Mouse (Mus musculus): ENCODE data around the gene Unc45b. TPM values are rescaled to one million over a fixed set of nuclear protein-coding genes. Genes with fewer than 3 reads are reported as not detected.
"Not testable (repeated sequence)": the region's sequence is repeated elsewhere in the genome, so short reads cannot be mapped to it uniquely, and the experiment has no call there.

Gene Unc45b
- polyA plus RNA-seq, 1 experiment from 2014 or later = 1.4 TPM

DNA sequence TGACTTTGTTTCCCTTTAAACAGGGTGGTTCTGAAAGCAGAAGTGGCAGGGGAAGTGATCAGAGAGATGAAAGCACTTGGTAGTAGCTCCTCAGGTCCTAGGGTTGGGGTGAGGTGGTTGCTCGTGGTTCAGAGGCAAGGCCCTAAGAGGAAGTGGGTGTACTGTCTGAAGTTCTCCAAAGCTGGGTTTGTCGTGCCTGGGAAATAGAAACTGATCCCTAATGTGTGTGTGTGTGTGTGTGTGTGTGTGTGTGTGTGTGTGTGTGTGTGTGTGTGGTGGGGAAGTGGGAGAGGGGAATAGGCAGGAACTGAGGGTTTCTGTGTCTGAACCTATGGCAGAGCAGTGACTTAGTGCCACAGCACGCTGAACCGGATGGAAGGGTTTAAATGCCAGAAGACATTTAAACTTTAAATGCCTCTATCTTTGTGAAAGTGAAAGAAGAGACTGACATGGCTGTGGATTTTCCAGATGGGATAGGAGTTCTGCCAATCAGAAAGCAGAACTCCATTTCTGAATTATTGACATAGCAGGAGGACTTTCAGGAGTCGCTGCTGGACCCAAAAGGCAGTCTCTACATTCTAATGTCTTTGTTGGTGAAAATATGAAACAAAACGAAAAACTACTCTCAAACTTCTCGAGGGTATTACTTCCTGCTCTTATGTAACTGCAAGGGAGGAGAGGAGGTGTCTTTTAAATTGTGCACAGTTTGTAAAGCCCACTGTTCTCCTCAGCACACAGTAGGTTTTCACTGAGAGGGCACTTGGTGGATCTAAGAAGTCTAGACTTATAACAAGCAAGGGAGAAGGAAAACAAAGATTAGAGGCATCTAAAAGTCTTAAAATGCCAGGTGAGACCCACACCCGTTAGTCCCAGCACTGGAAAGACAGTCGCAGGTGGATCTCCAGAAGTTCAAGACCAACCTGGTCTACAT, 42.5 kb downstream of the Unc45b start:
- H3K9ac ChIP-seq = no peak overlapping the region
- peaks cover 49% of the 10 kb centered on the region for H3K27me3 ChIP-seq
- H3K4me1 ChIP-seq = 0 out of 2 replicates have a peak, but pooled peaks cover 3% of the 10 kb centered on the region
- 69% methylated on average over 9 of the region's 9 CpGs for whole genome bisulfite sequencing
- ATAC-seq (ENCODE audit: low FRiP score) = no peak
- no peaks in the 10 kb centered on the region for H3K9me3 ChIP-seq (replicated peaks)
- H3K27ac ChIP-seq = no peak overlapping the region
- no peak overlapping the region for H3K4me2 ChIP-seq (replicated peaks)
- no peaks in the 10 kb centered on the region for H3K36me3 ChIP-seq
- no peak overlapping the region for H3K4me3 ChIP-seq

DNA sequence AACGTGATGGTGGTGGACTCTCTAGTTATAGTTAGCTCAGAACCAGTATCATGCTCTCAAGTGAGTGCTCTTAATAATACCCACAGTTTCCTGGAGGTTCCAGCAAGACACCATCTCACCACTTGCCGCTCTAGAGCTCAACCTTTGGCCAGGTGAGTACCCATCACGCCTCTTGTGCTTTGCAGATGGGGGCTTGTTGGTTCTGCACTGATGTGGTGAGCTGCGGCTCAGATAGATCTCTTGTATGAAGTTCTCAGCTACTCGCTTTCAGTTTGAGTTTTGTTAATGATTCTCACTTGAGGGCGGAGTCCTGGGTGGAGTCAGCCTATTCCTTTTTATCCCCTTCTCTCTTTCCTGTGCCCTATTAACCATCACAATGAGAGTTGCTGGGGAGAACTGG, 44.3 kb downstream of the Unc45b start:
- Histone ChIP-seq H3K36me3 (no peaks in the 10 kb centered on the region), H3K9me3 (replicated peaks) (no peaks in the 10 kb centered on the region), H3K4me2 (replicated peaks) (no peak overlapping the region), H3K4me3 (no peak overlapping the region), H3K9ac (no peak overlapping the region), H3K27me3 (peaks cover 45% of the 10 kb centered on the region), H3K4me1 (0 out of 2 replicates have a peak, but pooled peaks cover 3% of the 10 kb centered on the region), H3K27ac (no peak overlapping the region)
- ATAC-seq (ENCODE audit: low FRiP score) = no peak
- 71% methylated on average over 6 of the region's 6 CpGs for WGBS

DNA sequence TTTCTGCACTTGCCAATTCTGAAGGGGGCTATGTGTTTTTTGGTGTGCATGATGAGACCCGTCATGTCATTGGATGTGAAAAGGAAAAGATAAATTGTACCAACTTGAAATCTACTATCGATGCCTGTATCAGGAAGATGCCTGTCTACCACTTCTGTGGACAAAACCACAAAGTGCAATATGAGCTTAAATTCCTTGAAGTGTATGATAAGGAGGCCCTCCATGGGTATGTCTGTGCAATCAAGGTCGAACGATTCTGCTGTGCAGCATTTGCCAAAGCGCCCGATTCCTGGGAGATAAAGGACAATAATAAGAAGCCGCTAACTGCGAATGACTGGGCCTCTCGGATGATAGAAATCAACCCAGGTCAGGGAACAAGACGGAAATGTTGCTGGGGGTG, 46.6 kb downstream of the Unc45b start:
- no peak overlapping the region for H3K27ac ChIP-seq
- H3K27me3 ChIP-seq = peaks cover 25% of the 10 kb centered on the region
- no peaks in the 10 kb centered on the region for H3K9me3 ChIP-seq (replicated peaks)
- no peak overlapping the region for H3K4me2 ChIP-seq (replicated peaks)
- no peaks in the 10 kb centered on the region for H3K36me3 ChIP-seq
- H3K4me3 ChIP-seq = no peak overlapping the region
- 76% methylated on average over 10 of the region's 10 CpGs for WGBS
- 0 out of 2 replicates have a peak, but pooled peaks cover under 1% of the 10 kb centered on the region for H3K4me1 ChIP-seq
- ATAC-seq (ENCODE audit: low FRiP score) = no peak
- no peak overlapping the region for H3K9ac ChIP-seq

DNA sequence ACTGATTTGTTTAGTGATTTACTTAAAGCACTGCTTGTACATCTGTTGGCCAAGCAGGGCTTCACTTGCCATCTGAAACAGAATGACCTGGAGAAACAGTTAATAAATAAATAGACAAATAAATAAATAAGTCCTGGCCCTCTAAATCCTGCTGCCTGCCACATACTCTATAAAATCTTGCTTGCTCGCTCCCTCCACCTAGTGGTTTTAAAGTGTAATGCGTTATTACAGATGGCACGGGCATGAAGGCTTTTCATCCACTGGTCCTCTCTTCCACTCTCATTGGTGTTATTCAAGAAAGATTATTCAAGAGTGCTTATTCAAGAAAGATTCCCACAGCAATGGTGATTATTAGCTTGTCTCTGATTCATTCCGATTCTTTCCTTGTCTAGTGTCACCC, 49.3 kb downstream of the Unc45b start:
- no peaks in the 10 kb centered on the region for H3K9me3 ChIP-seq (replicated peaks)
- H3K4me2 ChIP-seq (replicated peaks) = no peak overlapping the region
- no peak for ATAC-seq (ENCODE audit: low FRiP score)
- no peaks in the 10 kb centered on the region for H3K4me1 ChIP-seq
- WGBS = 21% methylated on average over 4 of the region's 4 CpGs
- no peaks in the 10 kb centered on the region for H3K36me3 ChIP-seq
- peaks cover 3% of the 10 kb centered on the region; the same call in 1 of the 2 replicates for H3K27me3 ChIP-seq
- no peak overlapping the region for H3K27ac ChIP-seq
- no peak overlapping the region for H3K4me3 ChIP-seq
- no peak overlapping the region for H3K9ac ChIP-seq

DNA sequence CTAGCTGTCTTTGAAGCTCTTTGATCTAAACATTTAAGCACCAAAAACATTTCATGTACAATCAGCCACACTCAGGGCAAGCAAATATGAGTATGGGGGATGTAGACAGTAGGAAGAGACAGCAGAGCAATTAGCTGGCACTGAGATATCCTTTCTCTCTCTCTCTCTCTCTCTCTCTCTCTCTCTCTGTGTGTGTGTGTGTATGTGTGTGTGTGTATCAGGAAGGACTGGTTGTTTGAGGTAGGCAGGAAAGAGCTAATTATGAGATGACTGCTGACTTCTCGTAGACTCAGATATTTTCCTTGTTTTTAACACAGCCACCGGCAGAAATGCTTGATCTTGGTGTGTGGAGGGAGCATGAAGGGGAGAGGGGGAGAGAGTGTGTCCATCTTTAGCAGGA, 51.4 kb downstream of the Unc45b start:
- Histone ChIP-seq H3K36me3 (no peaks in the 10 kb centered on the region), H3K4me3 (no peak overlapping the region), H3K9me3 (replicated peaks) (no peaks in the 10 kb centered on the region), H3K27me3 (peaks cover 3% of the 10 kb centered on the region; the same call in 1 of the 2 replicates), H3K9ac (no peak overlapping the region), H3K4me2 (replicated peaks) (no peak overlapping the region), H3K27ac (no peak overlapping the region), H3K4me1 (no peaks in the 10 kb centered on the region)
- no peak for ATAC-seq (ENCODE audit: low FRiP score)
- WGBS = 82% methylated on average over 2 of the region's 2 CpGs

DNA sequence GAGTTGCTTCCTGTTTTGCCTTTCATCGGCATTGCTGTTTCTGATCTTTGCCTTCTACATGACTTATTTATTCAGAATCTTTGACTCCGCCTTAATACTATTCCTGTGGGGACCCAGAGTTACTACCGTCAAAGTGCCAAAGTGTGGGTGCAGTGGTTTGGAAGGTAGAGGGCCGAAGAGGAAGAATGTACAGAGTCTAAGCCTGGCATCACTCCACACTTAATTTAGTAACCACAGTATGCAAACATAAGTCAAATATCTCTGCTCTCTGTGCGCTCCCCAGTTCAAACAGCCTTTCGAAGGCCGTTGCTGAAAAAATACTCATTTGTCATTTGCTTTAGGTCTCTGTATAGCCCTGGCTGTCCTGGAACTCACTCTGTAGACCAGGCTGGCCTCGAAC, 51.9 kb downstream of the Unc45b start:
- no peaks in the 10 kb centered on the region for H3K9me3 ChIP-seq (replicated peaks)
- H3K4me3 ChIP-seq = no peak overlapping the region
- no peak overlapping the region for H3K9ac ChIP-seq
- no peak for ATAC-seq (ENCODE audit: low FRiP score)
- H3K27ac ChIP-seq = no peak overlapping the region
- H3K4me2 ChIP-seq (replicated peaks) = no peak overlapping the region
- no peaks in the 10 kb centered on the region for H3K4me1 ChIP-seq
- H3K27me3 ChIP-seq = peaks cover 3% of the 10 kb centered on the region; the same call in 1 of the 2 replicates
- 90% methylated on average over 8 of the region's 8 CpGs for WGBS
- no peaks in the 10 kb centered on the region for H3K36me3 ChIP-seq

DNA sequence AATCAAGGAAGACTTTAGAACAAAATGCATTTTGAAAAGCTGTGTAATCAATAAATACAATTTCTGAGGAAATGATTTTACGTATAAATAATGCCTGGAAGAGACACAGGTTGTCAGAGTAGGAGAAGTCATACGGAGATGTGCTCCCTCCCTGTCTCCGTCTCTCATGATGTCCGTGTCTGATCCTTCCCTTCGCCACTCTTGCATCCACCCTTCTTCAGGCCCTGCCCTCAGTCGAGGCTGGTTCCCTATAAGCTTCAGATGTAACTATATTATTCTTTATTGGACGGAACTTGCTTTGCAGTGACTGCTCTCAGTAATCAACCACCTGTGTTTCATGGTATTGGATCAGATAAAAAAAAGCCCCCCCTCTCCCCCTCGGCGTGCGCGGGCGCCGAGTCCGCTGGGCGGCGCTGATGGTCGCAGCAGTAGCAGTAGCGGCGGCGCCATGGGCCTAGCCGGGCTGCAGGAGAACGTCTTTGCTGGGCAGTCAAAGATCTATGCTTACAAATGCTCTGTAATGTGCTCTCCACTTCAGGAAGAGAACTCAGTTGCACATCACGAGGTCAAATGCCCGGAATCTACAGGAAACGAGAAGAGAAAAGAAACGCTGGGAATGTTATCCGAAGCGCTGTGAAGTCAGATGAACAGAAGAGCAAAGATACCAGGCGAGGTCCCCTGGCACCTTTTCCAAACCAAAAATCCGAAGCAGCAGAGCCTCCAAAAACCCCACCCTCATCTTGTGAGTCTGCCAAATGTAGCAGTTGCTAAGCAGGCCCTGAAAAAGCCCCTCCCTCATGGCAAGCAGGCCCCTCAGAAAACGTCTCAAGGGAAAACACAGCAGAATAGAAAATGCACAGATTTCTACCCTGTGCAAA, 60.6 kb downstream of the Unc45b start:
- no peak for ATAC-seq (ENCODE audit: low FRiP score)
- WGBS = 9% methylated on average over 31 of the region's 31 CpGs

DNA sequence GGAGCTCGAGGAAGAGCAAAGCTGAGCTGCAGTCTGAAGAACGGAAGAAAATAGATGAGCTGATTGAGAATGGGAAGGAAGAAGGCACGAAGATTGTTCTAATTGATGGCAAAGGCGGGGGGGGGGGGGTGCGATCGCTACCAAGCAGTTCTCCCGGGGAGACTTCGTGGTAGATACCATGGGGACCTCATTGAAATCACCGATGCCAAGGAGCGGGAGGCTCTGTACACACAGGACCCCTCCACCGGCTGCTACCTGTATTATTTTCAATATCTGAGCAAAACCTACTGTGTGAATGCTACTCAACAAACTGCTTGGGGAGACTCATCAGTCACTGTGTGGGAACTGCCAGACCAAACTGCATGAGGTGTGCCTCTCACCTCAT, 61.2 kb downstream of the Unc45b start:
- peak overlapping the region; percentile 50 for H3K4me2 ChIP-seq (replicated peaks)
- H3K9ac ChIP-seq = no peak overlapping the region
- ATAC-seq (ENCODE audit: low FRiP score) = no peak
- H3K9me3 ChIP-seq (replicated peaks) = no peaks in the 10 kb centered on the region
- peaks cover 5% of the 10 kb centered on the region; the same call in 1 of the 2 replicates for H3K4me1 ChIP-seq
- H3K27ac ChIP-seq = no peak overlapping the region
- H3K27me3 ChIP-seq = no peaks in the 10 kb centered on the region
- WGBS = 72% methylated on average over 9 of the region's 11 CpGs
- no peak overlapping the region for H3K4me3 ChIP-seq
- H3K36me3 ChIP-seq = no peaks in the 10 kb centered on the region

More for the DNA sequence above, 60.6 kb downstream of the Unc45b start:
- Histone ChIP-seq H3K27me3 (no peaks in the 10 kb centered on the region), H3K36me3 (no peaks in the 10 kb centered on the region), H3K9me3 (replicated peaks) (no peaks in the 10 kb centered on the region), H3K4me3 (peak overlapping the region; percentile 25), H3K27ac (no peak overlapping the region), H3K9ac (no peak overlapping the region), H3K4me2 (replicated peaks) (peak overlapping the region; percentile 50), H3K4me1 (peaks cover 5% of the 10 kb centered on the region; the same call in 1 of the 2 replicates)

DNA sequence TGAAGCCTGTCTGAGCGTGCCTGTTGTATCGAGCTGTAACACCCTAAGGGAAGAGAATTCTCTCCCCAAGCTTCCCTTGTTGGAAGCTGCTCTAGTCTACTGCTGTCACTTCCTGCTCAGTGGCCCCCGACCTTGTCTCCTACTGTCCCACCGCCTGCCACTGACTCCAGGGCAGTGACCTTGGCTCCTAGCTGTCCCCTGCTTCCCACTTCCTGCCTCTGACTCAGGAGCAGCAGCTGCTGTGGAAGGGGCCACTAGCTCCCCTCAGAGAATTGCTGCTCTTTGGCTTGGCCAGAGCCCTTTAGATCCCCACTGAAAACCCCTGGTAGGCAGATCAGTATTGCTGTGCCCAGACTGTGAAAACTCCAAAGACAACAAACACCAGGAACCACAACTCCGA, 63.6 kb downstream of the Unc45b start:
- no peaks in the 10 kb centered on the region for H3K9me3 ChIP-seq (replicated peaks)
- H3K4me1 ChIP-seq = peaks cover 5% of the 10 kb centered on the region; the same call in 1 of the 2 replicates
- H3K27me3 ChIP-seq = no peaks in the 10 kb centered on the region
- H3K4me3 ChIP-seq = no peak overlapping the region
- no peaks in the 10 kb centered on the region for H3K36me3 ChIP-seq
- no peak overlapping the region for H3K4me2 ChIP-seq (replicated peaks)
- no peak for ATAC-seq (ENCODE audit: low FRiP score)
- H3K9ac ChIP-seq = no peak overlapping the region
- no peak overlapping the region for H3K27ac ChIP-seq
- WGBS = 47% methylated on average over 5 of the region's 5 CpGs

DNA sequence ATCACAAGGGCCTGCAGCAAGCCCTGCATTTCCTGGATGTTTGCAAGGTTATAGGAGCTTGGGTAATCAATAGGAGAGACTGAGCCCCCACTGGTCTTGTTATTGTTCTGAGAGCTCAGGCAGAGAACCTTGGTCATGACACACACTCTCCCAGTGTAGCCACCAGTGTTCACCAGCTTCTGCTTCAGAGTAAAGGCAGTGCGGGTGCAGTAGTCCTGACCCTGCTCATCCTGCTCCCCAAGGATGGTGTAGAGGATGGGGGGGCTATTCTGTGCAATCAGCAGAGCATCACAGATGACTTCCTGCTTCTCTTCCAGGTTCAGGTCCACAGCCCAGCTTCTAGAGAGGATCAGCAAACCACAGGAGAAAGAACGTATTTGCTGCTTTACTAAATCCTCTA, 72.1 kb downstream of the Unc45b start:
- not testable (repeated sequence) for ATAC-seq (ENCODE audit: low FRiP score); H3K4me1 ChIP-seq; H3K27ac ChIP-seq; H3K4me3 ChIP-seq; H3K9ac ChIP-seq; H3K27me3 ChIP-seq; H3K4me2 ChIP-seq (replicated peaks); H3K9me3 ChIP-seq (replicated peaks); H3K36me3 ChIP-seq
- 90% methylated on average over 2 of the region's 2 CpGs for WGBS

DNA sequence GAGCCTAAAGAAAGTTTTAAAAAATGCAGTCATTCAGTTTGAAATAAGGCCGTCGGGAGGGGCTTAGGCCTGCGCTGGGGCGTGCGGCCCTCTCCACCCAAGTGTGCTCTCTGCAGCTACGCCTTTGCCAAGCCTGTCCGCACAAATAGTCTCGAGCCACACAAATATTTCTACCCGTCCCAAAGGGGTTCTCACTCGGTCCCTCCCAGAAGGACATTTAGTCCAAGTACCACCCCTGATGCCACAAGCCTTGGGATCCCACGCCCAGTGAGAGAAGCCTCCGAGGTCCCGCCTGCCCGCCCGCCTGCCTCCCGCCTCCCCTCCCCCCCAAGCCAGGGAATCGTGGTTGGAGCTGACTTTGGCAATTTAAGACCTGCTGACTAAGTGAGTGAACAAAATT, 72.8 kb downstream of the Unc45b start:
- no peak overlapping the region for H3K4me2 ChIP-seq (replicated peaks)
- no peak overlapping the region for H3K27ac ChIP-seq
- no peak overlapping the region for H3K9ac ChIP-seq
- no peaks in the 10 kb centered on the region for H3K27me3 ChIP-seq
- 86% methylated on average over 17 of the region's 17 CpGs for WGBS
- ATAC-seq (ENCODE audit: low FRiP score) = no peak
- no peaks in the 10 kb centered on the region for H3K9me3 ChIP-seq (replicated peaks)
- H3K4me3 ChIP-seq = no peak overlapping the region
- H3K36me3 ChIP-seq = no peaks in the 10 kb centered on the region
- H3K4me1 ChIP-seq = no peaks in the 10 kb centered on the region

DNA sequence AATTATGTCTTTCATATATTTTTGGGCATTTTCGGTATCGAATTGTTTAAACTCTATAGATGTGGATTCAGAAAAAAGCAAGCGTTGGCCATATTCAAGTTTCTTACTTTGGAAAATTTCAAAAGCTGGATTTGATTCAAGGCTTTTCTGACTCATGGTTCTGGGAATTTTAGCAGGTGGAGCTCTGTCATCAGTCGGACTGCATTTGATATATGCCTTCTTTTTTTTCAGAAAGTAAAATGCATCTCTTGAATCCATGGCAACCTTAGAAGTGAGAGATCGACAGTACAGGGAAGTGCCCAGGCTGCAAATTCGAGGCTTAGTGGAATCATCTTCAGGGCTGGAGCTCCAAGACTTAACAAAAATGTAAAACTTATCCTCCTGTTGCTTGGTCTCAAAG, 77.3 kb downstream of the Unc45b start:
- Histone ChIP-seq H3K9ac (no peak overlapping the region), H3K4me1 (peaks cover 11% of the 10 kb centered on the region), H3K4me3 (no peak overlapping the region), H3K27ac (no peak overlapping the region), H3K4me2 (replicated peaks) (no peak overlapping the region), H3K36me3 (no peaks in the 10 kb centered on the region), H3K9me3 (replicated peaks) (no peaks in the 10 kb centered on the region), H3K27me3 (0 out of 2 replicates have a peak, but pooled peaks cover 9% of the 10 kb centered on the region)
- ATAC-seq (ENCODE audit: low FRiP score) = no peak
- 87% methylated on average over 6 of the region's 6 CpGs for WGBS
